Mouse (Mus musculus): ENCODE measurements at regions not wholly inside any gene's neighbourhood (a gene's known extent, or its start where the extent isn't known, plus 50 kb on each side); places are given as distances from the start of the nearest gene placed in this dataset.
"Not testable (repeated sequence)": the region's sequence is repeated elsewhere in the genome, so short reads cannot be mapped to it uniquely, and the experiment has no call there.

DNA sequence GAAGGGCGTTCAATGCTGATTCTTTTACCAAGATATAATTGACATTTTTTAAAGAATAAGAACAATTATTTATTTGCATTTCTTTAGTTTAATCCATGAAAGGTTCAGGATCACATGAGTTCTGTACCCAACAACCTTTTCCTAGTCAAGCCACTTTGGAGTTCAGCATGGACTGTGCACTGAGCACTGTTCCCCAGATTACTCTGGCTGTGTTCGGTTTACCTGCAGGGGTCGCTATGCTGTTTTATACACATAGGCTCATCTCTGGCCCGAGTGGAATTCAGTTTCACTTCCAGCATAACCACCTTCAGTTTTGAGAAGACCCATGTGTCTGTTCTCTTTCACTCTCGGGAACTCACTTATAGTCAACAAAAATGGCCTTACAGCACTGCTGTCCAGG lies 93.5 kb upstream of the Smarcad1 start:
- not testable (repeated sequence) for DNase-seq (ENCODE audit: low read depth, low spot score)

- DNase-seq (ENCODE audit: low read depth, low spot score) = no peak
Measured at GRCm38 (mm10) chr6:64961608-64962486, 80.5 kb upstream of the Smarcad1 start.

DNA sequence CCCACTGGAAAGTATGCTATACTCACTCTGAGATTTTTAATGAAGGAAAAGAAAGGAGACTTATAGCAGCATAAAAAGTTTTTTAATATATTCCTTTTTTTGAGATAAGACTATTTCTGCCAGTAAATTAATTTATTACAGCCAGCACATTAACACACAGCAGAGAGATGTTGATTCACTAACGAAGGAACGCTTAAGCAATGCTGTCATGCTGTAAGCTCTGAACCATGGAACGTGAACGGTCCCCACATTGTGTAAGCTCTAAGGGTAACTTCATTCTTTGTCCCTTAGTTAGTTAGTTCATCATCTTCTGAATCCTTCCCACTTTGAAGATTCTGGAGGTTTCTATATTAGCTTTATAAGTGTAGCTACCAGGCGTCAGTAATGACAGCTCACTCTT lies 79.8 kb upstream of the Smarcad1 start:
- no peak for DNase-seq (ENCODE audit: low read depth, low spot score)

DNA sequence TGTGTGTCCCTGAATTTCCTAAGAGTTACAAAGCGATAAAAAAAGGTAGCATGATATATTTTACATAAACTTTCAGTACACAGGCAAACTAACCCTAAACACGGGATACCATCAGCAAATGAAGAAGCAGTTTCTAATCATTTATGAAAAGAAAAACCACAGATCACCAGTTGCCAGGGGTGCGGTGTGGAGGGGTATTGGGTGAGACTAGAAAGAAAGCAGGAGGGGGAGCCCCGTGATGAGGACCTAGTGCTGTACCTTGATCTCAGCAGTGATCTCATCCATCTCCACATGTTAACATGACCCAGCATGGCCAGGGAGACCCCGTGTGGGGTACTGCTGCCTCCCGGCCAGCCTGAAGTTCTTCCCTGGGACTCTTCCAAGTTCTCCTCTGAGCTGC lies 77.7 kb upstream of the Smarcad1 start:
- no peak for DNase-seq (ENCODE audit: low read depth, low spot score)

DNA sequence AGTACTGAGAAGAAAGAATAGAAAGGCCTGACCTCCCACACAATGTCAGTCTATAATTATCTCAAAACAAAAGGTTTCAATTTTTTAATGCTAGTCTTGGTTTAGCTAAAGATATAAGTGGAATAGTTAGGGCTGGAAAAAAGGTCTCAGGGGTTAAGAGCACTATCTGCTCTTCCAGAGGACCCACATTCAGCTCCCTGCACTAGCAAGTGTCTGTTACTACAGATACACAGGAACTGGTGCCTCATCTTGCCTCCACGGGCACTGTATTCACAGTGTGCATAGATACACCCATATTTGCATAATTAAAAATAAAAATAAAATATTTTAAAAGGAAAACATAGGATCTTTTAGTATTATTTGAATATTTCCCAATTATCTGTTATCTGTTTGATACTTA lies 77.2 kb upstream of the Smarcad1 start:
- DNase-seq (ENCODE audit: low read depth, low spot score) = no peak

DNA sequence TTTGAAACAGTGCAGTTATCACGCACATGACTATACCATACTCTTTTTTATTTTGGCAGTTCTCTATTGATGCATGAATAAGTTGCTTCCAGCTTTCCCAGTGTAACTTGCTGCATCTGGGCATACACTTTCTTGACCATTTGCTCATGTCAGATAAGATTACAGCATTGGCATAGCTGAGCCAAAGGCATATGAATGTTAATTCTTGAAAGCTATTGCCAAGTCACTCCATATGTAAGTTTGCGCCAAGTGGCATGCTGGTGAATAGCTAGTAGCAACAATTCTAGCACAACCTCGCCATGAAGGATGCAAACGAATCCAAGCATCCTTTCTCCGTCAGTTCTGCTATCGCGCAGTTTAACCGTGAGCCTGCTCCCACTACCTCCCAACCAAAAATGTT lies 72.2 kb upstream of the Smarcad1 start:
- DNase-seq (ENCODE audit: low read depth, low spot score) = no peak

GRCm38 (mm10) chr6:64973968-64974367 lies 68.4 kb upstream of the Smarcad1 start:
- peak; percentile 13 for DNase-seq (ENCODE audit: low read depth, low spot score)

GRCm38 (mm10) chr6:64974453-64974852 lies 67.9 kb upstream of the Smarcad1 start:
- not testable (repeated sequence) for DNase-seq (ENCODE audit: low read depth, low spot score)

DNA sequence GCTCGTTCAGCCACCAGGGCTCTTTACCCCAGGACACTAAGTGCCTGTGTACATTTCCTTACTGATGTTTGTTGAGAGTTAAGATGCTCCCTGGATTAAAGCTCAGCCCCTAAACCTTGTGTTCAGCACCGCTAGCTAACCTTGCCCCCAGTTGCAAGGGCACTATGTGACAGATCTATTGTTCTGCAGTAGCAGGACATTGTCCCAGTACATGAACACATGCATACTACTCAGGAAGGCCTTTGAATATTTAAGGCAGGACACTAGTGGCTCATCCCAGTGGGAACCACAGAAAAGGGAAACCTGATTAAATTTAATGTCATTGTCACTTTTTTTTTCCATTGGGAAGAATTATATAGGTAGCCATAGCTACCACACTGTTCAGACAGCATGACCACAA lies 60.3 kb upstream of the Smarcad1 start:
- DNase-seq (ENCODE audit: low read depth, low spot score) = no peak
